27 mouse cellular contexts compared by ENCODE assay signal in the genomic region with DNA sequence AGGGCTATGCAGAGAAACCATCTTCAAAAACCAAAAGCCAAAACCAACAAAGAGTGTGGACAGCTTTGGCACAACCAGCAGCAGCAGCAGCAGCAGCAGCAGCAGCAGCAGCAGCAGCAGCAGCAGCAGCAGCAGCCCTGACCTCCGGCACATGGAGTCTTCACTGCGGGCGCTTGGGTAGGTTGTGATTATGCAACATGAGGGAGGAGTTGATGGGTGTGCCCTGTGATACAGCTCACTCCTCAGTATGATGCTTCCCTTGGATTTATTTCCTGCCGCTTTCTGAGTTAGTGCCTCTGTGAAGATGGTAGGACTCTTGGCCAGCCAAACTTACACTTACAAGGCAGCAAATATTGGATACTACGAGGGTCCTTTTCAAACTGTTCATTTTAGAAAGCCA. TPM values are rescaled to one million over a fixed set of nuclear protein-coding genes. Genes with fewer than 3 reads are reported as not detected.
DNase-seq lines count a peak whose midpoint lies in the region; ATAC-seq and TF ChIP-seq lines count a peak whose summit lies in the region.
"Had no signal": no experiment of that assay in that cellular context is flagged by ENCODE, and none has a peak within 500 bp of the region (broad histone marks: within the 10 kb centered on the region; RNA-seq: fewer than 3 reads in every experiment).

No protein-coding gene starts in this region.

- no peak overlapping the region for H3K4me3 ChIP-seq in bone marrow, adult 2 months (replicated peaks; ENCODE audit: control insufficient read depth, low read depth, low read length)
- H3K4me3 ChIP-seq in liver, embryonic 12.5 days: no peak overlapping the region
- H3K4me3 ChIP-seq in hindbrain, embryonic 10.5 days: no peak overlapping the region
- H3K4me3 ChIP-seq: forebrain, embryonic 13.5 days; heart, adult 2 months; limb, embryonic 15.5 days; neural tube, embryonic 12.5 days had no signal

- no peak for TF ChIP-seq CTCF in bone marrow, adult 2 months (IDR thresholded peaks at IDR 0.05; ENCODE audit: control insufficient read depth, insufficient read depth, low read length)

- H3K27me3 ChIP-seq in liver, embryonic 12.5 days (replicated peaks): no peaks in the 10 kb centered on the region
- H3K27me3 ChIP-seq in hindbrain, embryonic 10.5 days (ENCODE audit: insufficient read depth, poor library complexity, severe bottlenecking): no peaks in the 10 kb centered on the region
- H3K27me3 ChIP-seq: forebrain, embryonic 13.5 days; limb, embryonic 15.5 days; neural tube, embryonic 12.5 days had no signal

- H3K27ac ChIP-seq in bone marrow, adult 2 months (ENCODE audit: control insufficient read depth, insufficient read depth, low read depth, low read length, poor library complexity): 0 out of 2 replicates have a peak overlapping the region, but pooled peaks have one; percentile 12
- no peak overlapping the region for H3K27ac ChIP-seq in liver, embryonic 12.5 days
- no peak overlapping the region for H3K27ac ChIP-seq in hindbrain, embryonic 10.5 days
- H3K27ac ChIP-seq: forebrain, embryonic 13.5 days; heart, adult 2 months; limb, embryonic 15.5 days; neural tube, embryonic 12.5 days had no signal

- WGBS in bone marrow, adult 2 months: 45% methylated on average over 5 of the region's 5 CpGs
- WGBS in liver, embryonic 12.5 days (ENCODE audit: insufficient replicate concordance): 76% methylated on average over 5 of the region's 5 CpGs
- WGBS in hindbrain, embryonic 10.5 days: 91% methylated on average over 5 of the region's 5 CpGs

- TF ChIP-seq POLR2A in bone marrow, adult 2 months (IDR thresholded peaks at IDR 0.05; ENCODE audit: borderline replicate concordance, control insufficient read depth, low read depth, low read length): no peak

- H3K4me1 ChIP-seq in bone marrow, adult 2 months (ENCODE audit: control insufficient read depth, insufficient read depth, low read length): peaks cover 5% of the 10 kb centered on the region
- H3K4me1 ChIP-seq in liver, embryonic 12.5 days: 0 out of 2 replicates have a peak, but pooled peaks cover 4% of the 10 kb centered on the region
- no peaks in the 10 kb centered on the region for H3K4me1 ChIP-seq in hindbrain, embryonic 10.5 days (replicated peaks)
- H3K4me1 ChIP-seq: forebrain, embryonic 13.5 days; limb, embryonic 15.5 days; neural tube, embryonic 12.5 days had no signal

- no peak overlapping the region for H3K4me2 ChIP-seq in liver, embryonic 12.5 days
- H3K4me2 ChIP-seq: forebrain, embryonic 13.5 days; limb, embryonic 15.5 days; midbrain, embryonic 11.5 days; neural tube, embryonic 12.5 days had no signal

- H3K36me3 ChIP-seq in liver, embryonic 12.5 days: peaks cover 65% of the 10 kb centered on the region
- H3K36me3 ChIP-seq in hindbrain, embryonic 10.5 days: peaks cover 68% of the 10 kb centered on the region

- no peaks in the 10 kb centered on the region for H3K9me3 ChIP-seq in liver, embryonic 12.5 days (replicated peaks)
- no peaks in the 10 kb centered on the region for H3K9me3 ChIP-seq in hindbrain, embryonic 10.5 days
- H3K9me3 ChIP-seq: forebrain, embryonic 13.5 days; limb, embryonic 15.5 days; neural tube, embryonic 12.5 days had no signal

- DNase-seq in adrenal gland, postnatal 14 days: peak; percentile 32
- no peak for DNase-seq in adrenal gland, postnatal 25 days
- peak; percentile 24 for DNase-seq in skeletal muscle tissue, adult 2 months (ENCODE audit: low read depth, low spot score)
- no peak for DNase-seq in hindbrain, embryonic 10.5 days (ENCODE audit: low spot score)
- DNase-seq in gastrocnemius, postnatal 25 days: no peak
- DNase-seq: B cell, adult 2 months; cerebellum, adult 9-10 months; gastrocnemius, postnatal 10 days; heart, adult 2 months; heart, postnatal 4 days; kidney, adult 2 months; kidney, postnatal 10 days; layer of hippocampus, postnatal 36 days; lung, postnatal 14 days; thymus, postnatal 36 days had no signal

- no peak overlapping the region for H3K9ac ChIP-seq in liver, embryonic 12.5 days
- H3K9ac ChIP-seq: forebrain, embryonic 13.5 days; limb, embryonic 15.5 days; neural tube, embryonic 12.5 days had no signal

- ATAC-seq in liver, embryonic 12.5 days: peak; percentile 51
- ATAC-seq: forebrain, embryonic 13.5 days; hindbrain, embryonic 16.5 days had no signal

RNA-seq across cellular contexts. Expression of a gene that starts 6.9 kb away (rescaled TPM):
- total RNA-seq in adrenal gland, postnatal 14 days (2021): not detected in 2 replicates
- not detected in 2 replicates for total RNA-seq in adrenal gland, postnatal 25 days (2021)
- polyA plus RNA-seq in bone marrow, adult 2 months (2011; ENCODE audit: insufficient read depth, insufficient read length, low replicate concordance, missing spikeins): not detected in 2 replicates
- polyA plus RNA-seq in liver, embryonic 12.5 days (2016; fragmentation: Nextera tagmentation; extraction: Ambion mirVana): not detected in 2 replicates
- polyA plus RNA-seq in hindbrain, embryonic 10.5 days (2016; fragmentation: Nextera tagmentation; extraction: Ambion mirVana): not detected in 2 replicates
- total RNA-seq in gastrocnemius, postnatal 25 days (2021): not detected
- total RNA-seq: gastrocnemius, postnatal 10 days; heart, adult 2 months; heart, postnatal 4 days; layer of hippocampus, adult 18-20 months; layer of hippocampus, postnatal 36 days; left cerebral cortex, postnatal 25 days had no signal
- polyA plus RNA-seq: cortical plate, adult 2 months; embryonic facial prominence, embryonic 11.5 days; forebrain, embryonic 13.5 days; heart, adult 2 months; heart, embryonic 14.5 days; hindbrain, embryonic 16.5 days; kidney, adult 2 months; limb, embryonic 15.5 days; midbrain, embryonic 11.5 days; neural tube, embryonic 12.5 days had no signal

RNA-seq across cellular contexts. Expression of a gene that starts 22.3 kb away (rescaled TPM):
- 37.6 and 46.1 TPM in 2 replicates for total RNA-seq in adrenal gland, postnatal 14 days (2021)
- 38.4 and 42.4 TPM in 2 replicates for total RNA-seq in adrenal gland, postnatal 25 days (2021)
- polyA plus RNA-seq in bone marrow, adult 2 months (2011; ENCODE audit: insufficient read depth, insufficient read length, low replicate concordance, missing spikeins): 42.4 and 64.8 TPM in 2 replicates
- 55.7 and 56.0 TPM in 2 replicates for polyA plus RNA-seq in liver, embryonic 12.5 days (2016; fragmentation: Nextera tagmentation; extraction: Ambion mirVana)
- polyA plus RNA-seq in hindbrain, embryonic 10.5 days (2016; fragmentation: Nextera tagmentation; extraction: Ambion mirVana): 46.5 and 49.1 TPM in 2 replicates
- 10 to 100 TPM; 30.1 to 31.2 TPM for total RNA-seq in gastrocnemius, postnatal 25 days (2021)

RNA-seq across cellular contexts. Expression of a gene that starts 28.3 kb away (rescaled TPM):
- total RNA-seq in adrenal gland, postnatal 14 days (2021): 14.3 and 18.7 TPM in 2 replicates
- total RNA-seq in adrenal gland, postnatal 25 days (2021): 11.3 and 15.3 TPM in 2 replicates
- 4.5 and 8.0 TPM in 2 replicates for polyA plus RNA-seq in bone marrow, adult 2 months (2011; ENCODE audit: insufficient read depth, insufficient read length, low replicate concordance, missing spikeins)
- polyA plus RNA-seq in liver, embryonic 12.5 days (2016; fragmentation: Nextera tagmentation; extraction: Ambion mirVana): 4.8 and 5.4 TPM in 2 replicates
- 15.0 and 16.0 TPM in 2 replicates for polyA plus RNA-seq in hindbrain, embryonic 10.5 days (2016; fragmentation: Nextera tagmentation; extraction: Ambion mirVana)
- 1 to 10 TPM; 7.3 to 7.8 TPM for total RNA-seq in gastrocnemius, postnatal 25 days (2021)

RNA-seq across cellular contexts. Expression of a gene that starts 35.9 kb away (rescaled TPM):
- 3.6 and 4.9 TPM in 2 replicates for total RNA-seq in adrenal gland, postnatal 14 days (2021)
- 6.6 and 7.2 TPM in 2 replicates for total RNA-seq in adrenal gland, postnatal 25 days (2021)
- polyA plus RNA-seq in bone marrow, adult 2 months (2011; ENCODE audit: insufficient read depth, insufficient read length, low replicate concordance, missing spikeins): 4.9 and 8.9 TPM in 2 replicates
- polyA plus RNA-seq in liver, embryonic 12.5 days (2016; fragmentation: Nextera tagmentation; extraction: Ambion mirVana): 2.1 and 2.2 TPM in 2 replicates
- 9.3 and 9.4 TPM in 2 replicates for polyA plus RNA-seq in hindbrain, embryonic 10.5 days (2016; fragmentation: Nextera tagmentation; extraction: Ambion mirVana)
- under 1 TPM; 0.20 to 0.86 TPM for total RNA-seq in gastrocnemius, postnatal 25 days (2021)

RNA-seq across cellular contexts. Expression of a gene that starts 58.2 kb away (rescaled TPM):
- 16.4 and 17.5 TPM in 2 replicates for total RNA-seq in adrenal gland, postnatal 14 days (2021)
- total RNA-seq in adrenal gland, postnatal 25 days (2021): 8.6 and 15.6 TPM in 2 replicates
- 26.1 and 35.5 TPM in 2 replicates for polyA plus RNA-seq in bone marrow, adult 2 months (2011; ENCODE audit: insufficient read depth, insufficient read length, low replicate concordance, missing spikeins)
- polyA plus RNA-seq in liver, embryonic 12.5 days (2016; fragmentation: Nextera tagmentation; extraction: Ambion mirVana): 35.2 and 35.3 TPM in 2 replicates
- polyA plus RNA-seq in hindbrain, embryonic 10.5 days (2016; fragmentation: Nextera tagmentation; extraction: Ambion mirVana): 31.4 and 39.4 TPM in 2 replicates
- total RNA-seq in gastrocnemius, postnatal 25 days (2021): 1 to 10 TPM; 1.2 to 1.4 TPM

Comparison
In these comparisons a context has a peak if more than half of its experiments do, and no peak if none do; other contexts are left out.
1. DNase-seq: peak in adrenal gland, postnatal 14 days (single experiment) and skeletal muscle tissue, adult 2 months (single experiment); none in adrenal gland, postnatal 25 days (single experiment), hindbrain, embryonic 10.5 days (single experiment) and gastrocnemius, postnatal 25 days (single experiment).